Mouse (Mus musculus) MEL (cell line): ENCODE data around the gene Matn1. TPM values are rescaled to one million over a fixed set of nuclear protein-coding genes. Genes with fewer than 3 reads are reported as not detected.

ENCODE experiments used
- DNase-seq: peaks from one replicate; pipeline ENCODE4 v3.0.0; 2011; ENCODE audit warnings: low read depth, low spot score
- H3K27ac ChIP-seq: 2 replicates; pipeline ENCODE4 v1.5.1; 2012; ENCODE audit warnings: low read depth, mild to moderate bottlenecking, control low read depth, low read length, moderate library complexity; ENCODE audit not compliant: control insufficient read depth
- H3K27me3 ChIP-seq, 2 experiments: fragments of 150-350 bp in 1 of 2; sonication (generic) in 1 of 2; 2 replicates each; pipeline ENCODE4 v1.6.1; 2012; ENCODE audit warnings: low read length in 2 of 2, mild to moderate bottlenecking in 2 of 2, improper control_type of control experiment in 1 of 2, moderate library complexity in 1 of 2; ENCODE audit not compliant: insufficient read depth in 2 of 2, control insufficient read depth in 1 of 2
- H3K36me3 ChIP-seq, 2 experiments: 2 replicates each; pipeline ENCODE4 v1.6.1; 2012 to 2014; ENCODE audit warnings: low read length in 2 of 2, improper control_type of control experiment in 1 of 2, inconsistent platforms in 1 of 2, mild to moderate bottlenecking in 1 of 2; ENCODE audit not compliant: insufficient read depth in 2 of 2, control insufficient read depth in 1 of 2
- H3K4me1 ChIP-seq, 2 experiments: fragments of 150-350 bp in 1 of 2; sonication (generic) in 1 of 2; 2 replicates each; pipeline ENCODE4 v1.6.1; 2012; ENCODE audit warnings: low read length in 2 of 2, improper control_type of control experiment in 1 of 2, mild to moderate bottlenecking in 1 of 2; ENCODE audit not compliant: insufficient read depth in 2 of 2, control insufficient read depth in 1 of 2
- H3K4me3 ChIP-seq, 2 experiments: fragments of 150-350 bp in 1 of 2; sonication (generic) in 1 of 2; 2 replicates each; pipeline ENCODE4 v1.5.1; 2012; ENCODE audit warnings: low read depth in 2 of 2, low read length in 2 of 2, mild to moderate bottlenecking in 2 of 2, moderate library complexity in 2 of 2, control low read depth in 1 of 2, improper control_type of control experiment in 1 of 2; ENCODE audit not compliant: control insufficient read depth in 1 of 2, insufficient read depth in 1 of 2
- H3K79me2 ChIP-seq: 2 replicates; pipeline ENCODE4 v1.6.1; 2012; ENCODE audit warnings: mild to moderate bottlenecking, low read length, moderate library complexity; ENCODE audit not compliant: control insufficient read depth, poor library complexity, insufficient read depth
- H3K9ac ChIP-seq: 2 replicates; pipeline ENCODE4 v1.6.1; 2012; ENCODE audit warnings: low read depth, mild to moderate bottlenecking, control low read depth, low read length, moderate library complexity; ENCODE audit not compliant: control insufficient read depth, poor library complexity, severe bottlenecking
- H3K9me3 ChIP-seq: fragments of 150-350 bp; sonication (generic); replicated peaks from 2 replicates; pipeline ENCODE4 v1.6.1; 2012; ENCODE audit warnings: mild to moderate bottlenecking, low read length, improper control_type of control experiment, moderate library complexity; ENCODE audit not compliant: insufficient read depth
- BHLHE40 ChIP-seq: IDR thresholded peaks from 2 replicates; pipeline ENCODE4 v1.6.1; 2012; ENCODE audit warnings: low read depth, mild to moderate bottlenecking, inconsistent platforms, low read length, improper control_type of control experiment, borderline replicate concordance
- CHD1 ChIP-seq: IDR thresholded peaks from 2 replicates; pipeline ENCODE4 v1.6.1; 2012; ENCODE audit warnings: low read depth, mild to moderate bottlenecking, inconsistent platforms, low read length, improper control_type of control experiment
- CTCF ChIP-seq, 3 experiments: IDR thresholded peaks in 2 of 3; conservative IDR thresholded peaks in 1 of 3; 2 replicates each; pipeline ENCODE4 v1.5.1; 2011 to 2012; ENCODE audit warnings: low read length in 3 of 3, low read depth in 2 of 3, mild to moderate bottlenecking in 2 of 3, improper control_type of control experiment in 1 of 3, inconsistent platforms in 1 of 3, mixed read lengths in 1 of 3, moderate library complexity in 1 of 3; ENCODE audit not compliant: control insufficient read depth in 1 of 3, insufficient read depth in 1 of 3, poor library complexity in 1 of 3, severe bottlenecking in 1 of 3
- E2F4 ChIP-seq: IDR thresholded peaks from 2 replicates; pipeline ENCODE4 v1.6.1; 2011; ENCODE audit warnings: low read depth, low read length, improper control_type of control experiment, borderline replicate concordance
- ELF1 ChIP-seq: IDR thresholded peaks from 2 replicates; pipeline ENCODE4 v1.6.1; 2014; ENCODE audit warnings: low read depth, mild to moderate bottlenecking, inconsistent platforms, low read length, improper control_type of control experiment, moderate library complexity
- ETS1 ChIP-seq: IDR thresholded peaks from 2 replicates; pipeline ENCODE4 v1.6.1; 2012; ENCODE audit warnings: low read depth, mild to moderate bottlenecking, inconsistent platforms, low read length, improper control_type of control experiment, moderate library complexity
- GABPA ChIP-seq: IDR thresholded peaks from 2 replicates; pipeline ENCODE4 v1.6.1; 2012; ENCODE audit warnings: low read depth, mild to moderate bottlenecking, inconsistent platforms, low read length, improper control_type of control experiment, moderate library complexity
- GATA1 ChIP-seq: IDR thresholded peaks from 2 replicates; pipeline ENCODE4 v1.6.1; 2011; ENCODE audit warnings: low read depth, low read length, improper control_type of control experiment
- HCFC1 ChIP-seq: IDR thresholded peaks from 2 replicates; pipeline ENCODE4 v1.6.1; 2012; ENCODE audit warnings: low read depth, mild to moderate bottlenecking, inconsistent platforms, low read length, improper control_type of control experiment, moderate library complexity
- JUND ChIP-seq: IDR thresholded peaks from 2 replicates; pipeline ENCODE4 v1.6.1; 2011; ENCODE audit warnings: low read depth, mild to moderate bottlenecking, improper control_type of control experiment, low read length
- KAT2A ChIP-seq: conservative IDR thresholded peaks from 2 replicates; pipeline ENCODE4 v1.6.1; 2012; ENCODE audit warnings: low read depth, low read length, improper control_type of control experiment, inconsistent platforms
- MAFK ChIP-seq: IDR thresholded peaks from 2 replicates; pipeline ENCODE4 v1.6.1; 2011; ENCODE audit warnings: low read depth, mild to moderate bottlenecking, low read length, improper control_type of control experiment, borderline replicate concordance
- MAZ ChIP-seq: IDR thresholded peaks from 2 replicates; pipeline ENCODE4 v1.6.1; 2012; ENCODE audit warnings: low read depth, mild to moderate bottlenecking, inconsistent platforms, low read length, improper control_type of control experiment
- MEF2A ChIP-seq: IDR thresholded peaks from 2 replicates; pipeline ENCODE4 v1.6.1; 2014; ENCODE audit warnings: low read depth, mild to moderate bottlenecking, inconsistent platforms, low read length, improper control_type of control experiment; ENCODE audit not compliant: poor library complexity, insufficient replicate concordance, severe bottlenecking; ENCODE audit errors: extremely low read depth
- MYB ChIP-seq: IDR thresholded peaks from 2 replicates; pipeline ENCODE4 v1.6.1; 2011; ENCODE audit warnings: mild to moderate bottlenecking, low read depth, low read length, improper control_type of control experiment
- MYC ChIP-seq: IDR thresholded peaks from 2 replicates; pipeline ENCODE4 v1.6.1; 2011; ENCODE audit warnings: low read depth, mild to moderate bottlenecking, low read length, improper control_type of control experiment, moderate library complexity
- NELFE ChIP-seq: IDR thresholded peaks from 2 replicates; pipeline ENCODE4 v1.6.1; 2011; ENCODE audit warnings: low read depth, low read length, improper control_type of control experiment
- POLR2AphosphoS2 ChIP-seq: IDR thresholded peaks from 2 replicates; pipeline ENCODE4 v1.6.1; 2011; ENCODE audit warnings: low read length, improper control_type of control experiment
- POLR2AphosphoS5 ChIP-seq: IDR thresholded peaks from 2 replicates; pipeline ENCODE4 v1.6.1; 2012; ENCODE audit warnings: low read depth, borderline replicate concordance, mild to moderate bottlenecking, inconsistent platforms, low read length, moderate library complexity, mixed read lengths
- RAD21 ChIP-seq: IDR thresholded peaks from 2 replicates; pipeline ENCODE4 v1.6.1; 2011; ENCODE audit warnings: mild to moderate bottlenecking, low read depth, low read length, improper control_type of control experiment
- RCOR1 ChIP-seq: IDR thresholded peaks from 2 replicates; pipeline ENCODE4 v1.6.1; 2012; ENCODE audit warnings: low read depth, mild to moderate bottlenecking, inconsistent platforms, low read length, improper control_type of control experiment
- SIN3A ChIP-seq: IDR thresholded peaks from 2 replicates; pipeline ENCODE4 v1.6.1; 2012; ENCODE audit warnings: low read length, improper control_type of control experiment, inconsistent platforms
- TBP ChIP-seq: IDR thresholded peaks from 2 replicates; pipeline ENCODE4 v1.8.0; 2011; ENCODE audit warnings: low read depth, low read length, improper control_type of control experiment
- TCF12 ChIP-seq: IDR thresholded peaks from 2 replicates; pipeline ENCODE4 v1.6.1; 2014; ENCODE audit warnings: low read depth, mild to moderate bottlenecking, inconsistent platforms, low read length, improper control_type of control experiment, moderate library complexity
- UBTF ChIP-seq: IDR thresholded peaks from 2 replicates; pipeline ENCODE4 v1.6.1; 2012; ENCODE audit warnings: low read depth, mild to moderate bottlenecking, inconsistent platforms, low read length, improper control_type of control experiment, moderate library complexity, borderline replicate concordance; ENCODE audit not compliant: insufficient read depth
- USF2 ChIP-seq, 2 experiments: IDR thresholded peaks; 2 replicates each; pipeline ENCODE4 v1.6.1; 2011 to 2012; ENCODE audit warnings: improper control_type of control experiment in 2 of 2, low read length in 2 of 2, borderline replicate concordance in 1 of 2, inconsistent platforms in 1 of 2, low read depth in 1 of 2, mild to moderate bottlenecking in 1 of 2; ENCODE audit not compliant: insufficient read depth in 1 of 2
- ZC3H11A ChIP-seq: IDR thresholded peaks from 2 replicates; pipeline ENCODE4 v1.6.1; 2012; ENCODE audit warnings: low read depth, mild to moderate bottlenecking, inconsistent platforms, low read length, improper control_type of control experiment
- ZKSCAN1 ChIP-seq: IDR thresholded peaks from 2 replicates; pipeline ENCODE4 v1.6.1; 2012; ENCODE audit warnings: low read depth, mild to moderate bottlenecking, inconsistent platforms, low read length, improper control_type of control experiment, moderate library complexity
- ZMIZ1 ChIP-seq: IDR thresholded peaks from 2 replicates; pipeline ENCODE4 v1.6.1; 2012; ENCODE audit warnings: low read depth, mild to moderate bottlenecking, inconsistent platforms, low read length, improper control_type of control experiment, moderate library complexity
- ZNF384 ChIP-seq: IDR thresholded peaks from 2 replicates; pipeline ENCODE4 v1.6.1; 2012; ENCODE audit warnings: low read depth, mild to moderate bottlenecking, inconsistent platforms, low read length, improper control_type of control experiment
- polyA plus RNA-seq, 2 experiments: library from polyadenylated mRNA; stranded (reverse) in 1 of 2; unstranded in 1 of 2; fragments of >175 nt in 1 of 2; fragments of >200 nt in 1 of 2; gene quantifications; 2 replicates each; pipeline versions ENCODE4 v1.2.1 to v1.2.4; 2012; ENCODE audit warnings: low replicate concordance in 2 of 2, low read depth in 1 of 2; ENCODE audit not compliant: insufficient read length in 2 of 2, insufficient read depth in 1 of 2, missing spikeins in 1 of 2
- total RNA-seq: library from RNA; depleted of rRNA; stranded (reverse); fragments of 300-350 nt; gene quantifications from 2 replicates; pipeline ENCODE4 v1.2.3, GENCODE M21; 2012

Matn1 gene
- total and polyA plus RNA-seq, 3 experiments = not detected

DNA sequence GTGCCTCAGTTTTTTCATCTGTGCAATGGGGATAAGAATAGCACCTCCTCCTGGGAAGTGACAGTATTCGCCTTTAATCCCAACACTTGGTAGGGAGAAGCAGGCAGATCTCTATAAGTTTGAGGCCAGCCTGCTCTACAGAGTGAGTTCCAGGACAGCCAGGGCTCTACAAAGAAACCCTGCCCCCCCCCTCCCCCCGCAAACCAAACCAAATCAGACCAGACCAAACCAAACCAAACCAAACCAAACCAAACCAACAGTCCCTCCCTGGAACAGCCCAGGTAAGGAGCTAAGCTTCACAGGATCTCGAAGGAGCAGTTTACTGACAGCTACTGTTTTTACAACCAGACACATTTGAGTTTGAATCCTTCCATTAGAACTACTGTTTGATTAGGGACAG lies 31.6 kb upstream of the Matn1 start:
- Histone ChIP-seq H3K27me3 (no peaks in the 10 kb centered on the region), H3K27ac (peak overlapping the region; percentile 68), H3K9me3 (no peaks in the 10 kb centered on the region), H3K4me1 (peaks cover 14 to 60% of the 10 kb centered on the region in 2 experiments), H3K4me3 (peak overlapping the region; percentile 68 to 96)
- DNase-seq = no peak
- TF ChIP-seq SIN3A = no peak
- no peak for TF ChIP-seq ZC3H11A
- TF ChIP-seq GABPA = no peak
- no peak for TF ChIP-seq KAT2A
- no peak for TF ChIP-seq ETS1
- no peak for TF ChIP-seq ZMIZ1
- no peak for TF ChIP-seq NELFE
- no peak for TF ChIP-seq MYC
- no peak for TF ChIP-seq CHD1
- TF ChIP-seq HCFC1 = no peak
- TF ChIP-seq POLR2AphosphoS5 = no peak
- TF ChIP-seq MYB = no peak
- TF ChIP-seq MEF2A = no peak
- TF ChIP-seq, all 39 proteins: peak for 0
- Histone ChIP-seq H3K9ac (peak overlapping the region; percentile 96), H3K79me2 (peaks cover 44% of the 10 kb centered on the region), H3K36me3 (peaks cover 0 to 48% of the 10 kb centered on the region in 2 experiments; a peak in 2 of 4 replicates)

DNA sequence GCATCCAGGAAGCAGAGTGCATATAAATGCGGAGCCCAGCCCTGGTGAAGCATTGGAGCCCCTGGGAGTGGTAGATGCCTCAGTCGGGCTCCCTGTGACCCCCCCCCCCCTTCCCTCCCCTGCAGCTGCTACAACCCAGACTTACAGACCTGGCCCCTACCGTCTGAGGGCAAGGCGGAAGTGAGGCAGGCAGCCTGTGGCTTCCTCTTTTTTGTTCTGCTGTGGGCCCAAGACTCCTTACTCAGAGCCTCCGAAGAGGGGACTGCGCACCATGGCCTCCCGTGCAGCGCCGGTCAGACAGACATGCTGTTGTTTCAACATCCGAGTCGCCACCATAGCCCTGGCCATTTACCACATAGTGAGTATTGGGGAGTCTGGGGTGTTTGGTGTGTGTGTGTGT lies 31.1 kb upstream of the Matn1 start, which contains the start of gene Laptm5:
Gene Laptm5, plus strand, starts transcription at position 49 of the 400 bp plus-strand sequence.
- peaks cover 0 to 51% of the 10 kb centered on the region in 2 experiments; a peak in 2 of 4 replicates for H3K36me3 ChIP-seq
- H3K9me3 ChIP-seq = no peaks in the 10 kb centered on the region
- H3K79me2 ChIP-seq = peaks cover 47% of the 10 kb centered on the region
- peak; percentile 93 for DNase-seq
- peaks cover 14 to 65% of the 10 kb centered on the region in 2 experiments for H3K4me1 ChIP-seq
- peak within 1 kb of the TSS; percentile 96 for H3K27ac ChIP-seq
- H3K27me3 ChIP-seq = no peaks in the 10 kb centered on the region
- H3K4me3 ChIP-seq = peak within 1 kb of the TSS; percentile 68 to 96
- H3K9ac ChIP-seq = peak within 1 kb of the TSS; percentile 96
- TF ChIP-seq ZKSCAN1 (no peak), TCF12 (peak; percentile 63), RCOR1 (no peak; the same call in 1 of the 2 replicates), MEF2A (no peak), JUND (no peak), GATA1 (no peak), RAD21 (no peak), POLR2AphosphoS2 (peak; percentile 53; the same call in 1 of the 2 replicates), POLR2AphosphoS5 (0 out of 2 replicates have a peak, but pooled peaks have one; percentile 14), ELF1 (peak; percentile 89), MYB (no peak), BHLHE40 (no peak), NELFE (peak; percentile 89), GABPA (no peak), E2F4 (no peak), MAZ (peak; percentile 84; the same call in 1 of the 2 replicates), CTCF (IDR thresholded peaks at IDR 0.05 in 2 of 3, conservative IDR thresholded peaks at IDR 0.05 in 1 of 3; ENCODE audit: control insufficient read depth in 1 of 3, insufficient read depth in 1 of 3, low read depth in 2 of 3, low read length in 3 of 3, poor library complexity in 1 of 3, severe bottlenecking in 1 of 3) (no peak), ZNF384 (no peak), TBP (peak; percentile 63), HCFC1 (peak; percentile 55), MAFK (no peak), UBTF (no peak), USF2 (IDR thresholded peaks at IDR 0.05; ENCODE audit: borderline replicate concordance in 1 of 2, insufficient read depth in 1 of 2, low read depth in 1 of 2, low read length in 2 of 2) (no peak), ZMIZ1 (peak; percentile 65; the same call in 1 of the 2 replicates)
